Mouse (Mus musculus): ENCODE results near the gene Marc2.

- TF ChIP-seq CTCF (IDR thresholded peaks at IDR 0.05; ENCODE audit: extremely low read depth, insufficient read depth, low read length) = no peak
- no peak for TF ChIP-seq POLR2A (IDR thresholded peaks at IDR 0.05; ENCODE audit: extremely low read depth, insufficient read depth, low read length)
These were observed 24.6 kb upstream of the Marc2 start for GRCm38 (mm10) chr1:184870646-184871385.

All from cortical plate, adult 2 months (tissue).